Mouse (Mus musculus): ENCODE results near the gene Eif3i. TPM values are rescaled to one million over a fixed set of nuclear protein-coding genes. Genes with fewer than 3 reads are reported as not detected.

Gene Eif3i
- total RNA-seq (2022), result 100 to 1,000 TPM; 142 to 156 (median 148) TPM

DNA sequence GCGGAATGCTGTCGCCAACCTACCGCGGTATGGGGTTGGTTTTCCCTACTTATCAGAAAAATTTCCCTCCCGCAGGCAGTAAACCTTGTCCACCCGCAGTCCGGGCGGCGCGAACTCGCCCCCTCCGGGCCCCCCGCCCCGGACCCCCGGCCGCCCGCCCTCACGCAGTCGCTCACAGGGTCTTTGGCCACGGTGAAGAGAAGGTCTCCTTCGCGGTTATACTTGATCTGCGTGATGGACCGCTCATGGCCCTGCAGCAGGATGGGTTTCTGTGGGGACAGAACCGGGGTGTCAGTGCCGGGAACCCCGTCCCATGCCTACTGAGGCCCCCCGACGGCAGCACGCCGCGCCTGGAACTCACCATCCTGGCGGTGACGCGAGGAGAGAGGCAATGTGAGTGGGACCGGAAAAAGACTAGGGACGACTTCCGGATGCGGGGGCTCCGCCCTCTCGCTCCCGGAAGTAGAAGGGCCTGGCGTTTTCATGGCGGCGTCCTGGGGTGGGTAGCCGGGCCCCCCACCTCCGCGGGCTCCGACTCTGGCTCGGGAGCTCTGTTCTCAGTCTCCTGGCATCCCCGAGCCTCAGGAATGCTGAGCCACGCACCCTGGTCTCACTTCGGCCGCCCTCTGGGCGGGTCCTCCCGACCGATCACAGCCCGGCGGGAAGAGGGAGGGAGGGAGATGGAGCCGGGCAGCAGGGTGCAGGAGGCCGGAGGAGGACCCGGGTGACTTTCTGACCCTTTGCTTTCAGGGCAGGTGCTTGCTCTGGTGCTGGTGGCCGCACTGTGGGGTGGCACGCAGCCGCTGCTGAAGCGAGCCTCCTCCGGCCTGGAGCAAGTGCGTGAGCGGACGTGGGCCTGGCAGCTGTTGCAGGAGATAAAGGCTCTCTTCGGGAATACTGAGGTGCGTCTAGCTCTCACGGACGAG, at the start of gene Eif3i, which contains the start of gene Tmem234:
Gene Eif3i, minus strand, starts transcription at position 416 of the 926 bp plus-strand sequence.
Gene Tmem234, plus strand, starts transcription at position 436 of the 926 bp plus-strand sequence.
- DNase-seq (ENCODE audit: low spot score in 2 of 2), result peak; percentile 67 to 72

DNA sequence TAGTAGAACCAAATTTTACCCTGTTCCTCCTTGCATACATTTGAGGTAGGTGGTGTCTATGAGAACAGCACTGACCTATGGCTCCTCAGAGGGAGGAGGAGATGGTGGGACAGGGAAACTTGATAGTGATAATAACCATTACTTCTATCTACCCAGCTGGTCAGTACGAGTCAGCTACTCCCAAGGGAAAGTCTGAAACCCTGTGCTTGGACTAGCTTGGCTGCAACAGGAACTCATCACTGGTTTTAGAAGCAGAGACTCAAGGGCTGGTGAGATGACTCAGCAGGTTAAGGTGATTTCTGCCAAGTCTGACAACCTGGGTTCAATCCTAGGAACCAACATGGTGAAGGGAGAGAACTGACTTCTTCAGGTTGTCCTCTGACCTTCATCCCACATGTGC, 48.2 kb upstream of the Eif3i start:
- no peak for DNase-seq (ENCODE audit: low spot score in 2 of 2)

DNA sequence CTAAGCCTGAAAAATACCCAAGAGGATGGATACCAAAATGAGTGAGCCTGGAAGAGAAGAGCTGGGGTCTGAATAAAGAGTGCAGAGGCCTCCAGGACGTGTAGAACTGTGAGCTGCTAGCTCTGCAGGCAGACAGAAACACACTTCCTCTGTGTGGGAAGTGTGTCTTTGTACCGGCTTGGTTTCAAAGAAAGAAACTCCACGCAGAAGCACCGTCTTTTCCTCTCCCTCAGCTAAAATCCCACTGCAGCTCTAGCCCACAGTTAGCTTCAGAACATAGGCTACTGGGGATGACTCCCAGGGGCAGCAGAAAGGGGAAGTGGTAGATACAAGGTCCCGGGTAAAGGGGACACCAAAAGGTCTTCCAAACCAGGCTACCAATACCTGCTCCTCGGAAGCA, 44.8 kb upstream of the Eif3i start:
- DNase-seq (ENCODE audit: low spot score in 2 of 2), result no peak

DNA sequence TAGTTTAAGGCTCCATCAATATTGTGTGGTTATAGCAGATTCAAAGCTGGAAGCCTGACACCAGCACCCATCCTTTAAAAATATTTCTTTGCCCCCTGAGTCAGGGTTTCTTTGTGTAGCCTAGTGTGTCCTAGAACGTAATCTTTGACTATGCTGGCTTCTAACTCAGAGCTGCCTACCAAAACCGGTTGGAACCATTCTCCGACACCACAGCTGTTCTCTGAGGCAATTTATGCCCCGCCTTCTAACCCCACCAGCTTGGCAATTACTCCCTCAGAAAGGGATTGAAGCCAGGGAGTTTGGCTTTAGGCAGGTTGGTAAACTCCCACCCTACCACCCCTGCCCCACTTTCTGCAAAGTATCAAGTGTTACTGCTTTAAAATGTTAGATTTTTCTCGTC, 41.3 kb upstream of the Eif3i start:
- no peak for DNase-seq (ENCODE audit: low spot score in 2 of 2)

DNA sequence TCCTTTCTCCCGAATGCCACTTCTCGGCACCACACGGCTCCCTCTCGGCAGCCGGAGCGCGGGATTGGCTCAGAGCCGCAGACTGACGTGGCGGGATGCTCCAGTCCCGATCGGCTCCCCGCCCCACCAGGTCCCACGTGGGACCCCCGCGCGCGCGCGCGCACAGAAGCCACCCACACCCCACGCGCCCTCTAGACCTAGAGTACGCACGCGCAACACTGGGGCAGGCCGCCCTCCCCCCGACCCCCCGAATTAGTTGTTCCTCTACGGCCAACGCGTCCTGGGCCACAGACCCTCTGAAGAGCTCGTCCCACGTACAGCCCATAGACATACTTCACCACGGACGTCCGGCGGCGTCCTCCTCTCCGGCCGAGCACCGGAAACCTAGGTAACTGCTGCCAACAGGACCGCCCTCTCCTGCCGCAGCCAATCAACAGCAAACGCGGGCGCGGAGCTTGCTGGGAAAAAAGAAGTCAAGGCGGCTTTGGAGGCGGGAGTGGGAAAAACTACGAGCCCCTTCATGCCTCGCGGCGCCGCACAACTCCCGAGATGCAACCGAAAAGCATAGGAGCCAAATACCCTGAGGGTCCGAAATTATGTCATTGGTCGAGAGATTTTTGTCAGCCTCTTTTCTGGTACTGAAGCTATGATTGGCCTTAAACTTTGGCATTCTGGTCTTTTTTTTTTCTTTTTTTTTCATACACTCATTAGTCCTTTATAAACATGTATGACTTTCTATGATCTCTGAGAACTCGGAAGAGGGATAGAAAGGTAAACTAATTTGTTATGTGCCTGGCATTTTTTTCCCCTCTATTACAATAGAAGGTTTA, 40.4 kb upstream of the Eif3i start, which contains the start of gene Txlna:
Gene Txlna, minus strand, starts transcription at position 428 of the 830 bp plus-strand sequence.
- peak; percentile 95 to 96 for DNase-seq (ENCODE audit: low spot score in 2 of 2)

DNA sequence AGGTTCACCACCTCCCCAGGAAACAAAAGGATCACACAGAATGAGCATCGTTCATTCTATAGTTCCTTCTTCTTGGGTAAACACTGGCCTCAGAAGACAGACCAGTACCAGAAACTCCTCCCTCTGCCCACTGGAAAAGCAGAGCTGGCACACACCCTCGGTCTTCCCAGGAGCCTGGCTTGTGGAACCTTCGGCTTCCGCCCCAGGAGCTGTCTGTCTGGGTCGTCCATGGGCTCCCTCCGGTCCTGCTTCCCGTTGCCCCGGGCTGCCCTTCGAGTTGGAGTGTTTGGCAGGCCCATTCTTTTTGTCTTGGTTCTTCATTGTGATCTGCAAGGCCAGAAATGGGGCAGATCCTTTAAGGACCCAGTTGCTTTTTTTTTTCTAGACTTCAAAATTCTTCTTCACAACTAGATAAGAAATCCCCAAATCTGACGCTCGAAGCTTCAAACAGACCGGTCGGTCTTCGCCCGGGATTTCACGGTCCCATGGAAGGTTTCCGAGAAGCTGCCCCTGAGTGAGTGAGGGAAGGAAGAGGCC, 39.7 kb upstream of the Eif3i start:
- no peak for DNase-seq (ENCODE audit: low spot score in 2 of 2)

DNA sequence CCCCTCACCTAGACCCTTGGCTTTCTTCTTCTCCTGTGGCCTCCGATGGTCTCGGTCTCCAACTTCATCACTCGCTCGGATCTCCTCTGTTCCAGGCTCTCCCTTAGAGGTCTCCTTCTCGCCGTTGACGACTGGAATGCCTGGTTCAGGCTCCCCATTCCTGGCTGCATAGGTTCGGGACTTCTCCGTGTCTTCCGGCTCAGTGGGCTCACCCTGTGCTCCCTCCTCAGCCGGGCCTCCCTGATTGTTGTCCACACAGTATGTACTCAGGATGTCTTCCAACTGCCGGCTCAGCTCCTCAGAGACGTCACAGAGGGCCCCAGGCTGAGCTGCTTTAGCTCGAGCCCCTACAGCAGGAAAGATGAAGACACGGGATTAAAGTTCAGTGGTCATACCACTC, 38.8 kb upstream of the Eif3i start:
- DNase-seq (ENCODE audit: low spot score in 2 of 2), result no peak

DNA sequence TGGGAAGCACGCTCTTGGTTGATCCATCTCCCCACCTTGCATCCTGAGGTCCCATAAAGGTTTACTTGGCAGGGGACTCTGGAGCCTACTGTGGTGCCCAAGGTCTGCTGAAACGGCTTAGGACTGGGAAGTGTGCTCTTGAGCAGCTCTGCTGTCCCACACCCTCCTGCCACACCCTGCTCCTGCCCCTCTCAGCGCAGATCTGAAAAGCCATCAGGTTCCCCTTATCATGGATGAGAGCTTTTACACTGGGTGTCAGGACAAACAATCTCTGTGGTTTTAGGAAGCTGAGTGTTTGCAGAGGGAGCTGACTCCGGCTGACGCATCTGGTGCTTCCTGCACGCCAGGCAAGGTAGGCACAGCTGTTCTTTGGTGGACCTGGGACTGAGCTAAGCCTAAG, 33.4 kb upstream of the Eif3i start:
- no peak for DNase-seq (ENCODE audit: low spot score in 2 of 2)

DNA sequence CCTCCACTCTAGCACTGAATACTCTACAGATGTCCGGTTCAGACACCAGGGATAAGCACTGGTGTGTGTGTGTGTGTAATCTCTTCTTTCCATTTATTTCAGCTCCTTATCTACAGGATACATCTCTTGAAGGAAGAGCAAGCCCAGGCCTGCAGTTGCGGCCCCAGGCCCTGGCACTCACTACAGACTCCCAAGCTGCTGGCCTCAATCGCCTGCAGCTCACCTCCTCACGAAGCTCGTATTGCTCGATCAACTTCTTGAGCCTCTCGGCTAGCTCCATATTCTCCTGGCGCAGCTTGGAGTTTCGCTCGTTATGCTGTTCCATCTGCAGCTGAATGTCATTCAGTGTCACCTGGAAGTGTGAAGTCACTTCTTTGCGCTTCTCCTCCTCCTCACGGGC, 31.4 kb upstream of the Eif3i start:
- DNase-seq (ENCODE audit: low spot score in 2 of 2), result no peak

DNA sequence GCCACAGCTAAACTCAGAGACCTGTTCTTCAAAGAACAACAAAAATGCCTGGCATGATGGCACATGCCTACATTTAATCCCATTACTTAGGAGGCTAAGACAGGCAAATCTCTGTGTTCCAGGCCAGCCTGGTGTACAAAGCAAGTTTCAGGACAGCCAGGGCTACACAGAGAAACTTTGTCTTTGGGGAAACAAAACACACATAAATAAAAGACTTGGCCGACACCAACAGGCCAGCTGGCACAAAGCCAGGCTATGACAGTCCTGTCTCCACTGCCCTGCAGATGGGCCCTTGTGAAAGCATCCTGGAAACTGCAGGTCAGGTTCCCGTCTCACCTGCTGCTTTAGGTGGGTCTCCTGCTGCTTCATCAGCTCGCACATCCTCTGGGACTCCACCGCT, 30.5 kb upstream of the Eif3i start:
- no peak for DNase-seq (ENCODE audit: low spot score in 2 of 2)

DNA sequence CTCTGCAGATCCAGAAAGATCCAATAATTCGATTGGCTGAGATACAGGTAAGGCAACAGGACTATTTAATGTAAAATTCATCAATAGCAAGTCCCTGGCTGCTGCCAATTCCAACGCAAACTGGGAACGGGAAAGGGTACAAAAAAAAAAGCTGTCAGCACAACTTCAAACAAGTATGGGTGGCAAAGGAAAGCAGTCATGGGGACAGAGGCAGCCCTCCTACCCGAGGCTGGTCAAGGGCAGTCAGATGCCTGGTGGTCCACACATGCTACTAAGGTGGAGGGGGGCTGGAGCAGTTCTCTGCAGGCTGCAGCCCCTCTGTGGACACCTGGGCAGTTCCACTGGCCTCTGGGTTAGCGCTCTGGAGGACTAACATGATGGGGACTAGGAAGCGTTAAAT, 25.6 kb upstream of the Eif3i start:
- DNase-seq (ENCODE audit: low spot score in 2 of 2), result no peak

DNA sequence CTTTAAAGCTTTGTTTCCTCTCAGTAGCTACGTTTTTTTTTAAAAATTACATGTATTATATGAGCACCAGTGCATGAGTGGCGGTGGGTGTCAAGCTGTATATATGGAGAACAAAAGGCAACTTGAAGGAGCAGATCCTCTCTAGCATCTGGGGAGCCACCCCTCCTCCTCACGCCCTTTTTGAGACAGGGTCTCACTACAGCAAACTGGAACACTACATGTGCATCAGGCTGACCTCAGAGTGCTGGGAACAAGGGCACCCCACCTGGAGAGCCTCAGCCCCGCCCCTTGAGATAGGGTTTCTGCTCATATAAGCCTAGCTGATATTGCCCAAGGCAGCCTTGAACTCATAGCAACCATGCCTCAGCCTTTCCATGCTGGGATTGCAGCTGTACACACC, 25.0 kb upstream of the Eif3i start:
- DNase-seq (ENCODE audit: low spot score in 2 of 2), result no peak

DNA sequence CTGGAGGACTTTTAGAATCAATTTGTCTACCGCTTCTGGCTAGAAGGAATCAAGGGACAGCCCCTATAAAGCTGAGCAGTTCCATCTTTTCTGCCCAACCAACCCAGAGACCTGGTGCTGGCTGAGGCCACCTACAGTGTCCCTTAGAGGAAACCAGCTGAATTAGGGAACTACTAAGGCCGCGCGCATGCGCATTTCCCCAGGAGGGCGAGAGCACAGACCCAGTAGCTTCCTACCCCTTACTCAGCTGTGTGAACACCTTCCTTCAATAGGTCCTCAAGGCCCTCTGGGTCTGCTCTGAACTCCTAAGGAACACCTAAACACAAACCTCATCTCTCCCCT, 24.6 kb upstream of the Eif3i start:
- DNase-seq (ENCODE audit: low spot score in 2 of 2), result peak in 1 of 2 experiments; percentile 22

DNA sequence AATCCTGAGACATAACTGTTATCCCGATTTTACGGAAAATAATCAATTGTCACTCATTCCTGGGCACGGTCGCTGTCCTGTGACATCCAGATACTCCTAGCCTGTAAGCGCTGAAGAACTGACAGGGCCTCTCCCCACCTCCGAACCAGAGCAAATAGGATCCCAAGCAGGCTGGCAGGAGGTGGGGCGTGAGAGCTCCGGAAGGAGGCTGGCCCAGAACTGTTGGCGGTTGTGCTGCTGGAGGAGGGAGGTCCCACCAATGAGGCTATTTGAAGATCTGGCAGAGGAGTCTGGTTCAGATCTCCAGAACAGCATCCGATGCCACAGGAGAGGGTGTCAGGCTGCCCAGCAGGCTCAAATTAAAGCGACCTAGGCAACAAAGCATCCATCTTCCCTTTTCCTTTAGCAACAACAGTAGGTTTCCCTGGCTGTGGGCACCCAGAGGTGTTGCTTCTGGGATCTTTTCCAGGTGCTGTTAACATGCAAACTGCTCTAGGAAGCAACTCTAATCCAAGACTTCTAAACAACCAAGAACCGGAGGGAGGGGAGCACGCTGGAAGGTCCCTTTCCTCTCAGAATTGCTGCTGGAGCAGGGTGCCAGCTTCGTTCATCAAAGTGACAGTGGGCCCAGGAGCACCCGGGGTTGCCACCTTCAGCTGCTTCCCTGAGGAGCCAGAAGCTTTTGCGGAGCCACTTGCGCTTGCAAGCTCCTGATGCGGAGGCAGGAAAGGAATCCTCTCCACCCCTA, 24.0 kb upstream of the Eif3i start:
- DNase-seq (ENCODE audit: low spot score in 2 of 2), result peak; percentile 77 to 84

DNA sequence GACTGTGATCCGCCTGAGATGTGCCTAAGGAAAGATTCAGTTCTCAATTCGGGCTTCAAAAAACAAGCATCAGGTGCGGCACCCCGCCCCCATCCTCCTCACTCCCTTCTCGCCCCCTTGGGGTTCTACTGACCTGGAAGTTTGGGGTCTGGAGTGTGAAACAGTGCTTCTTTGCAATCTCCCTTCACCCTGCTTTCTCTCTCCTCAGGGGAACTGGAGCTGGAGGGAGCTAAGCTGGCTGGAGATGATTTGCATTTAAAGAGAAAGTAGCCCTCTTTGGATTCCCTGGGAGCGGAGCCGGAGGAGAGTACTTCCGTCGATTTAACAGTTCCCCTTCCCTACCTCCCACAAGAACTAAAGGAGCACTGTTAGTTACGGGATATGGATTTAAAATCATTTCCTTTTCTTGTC, 23.2 kb upstream of the Eif3i start, which contains the start of gene Ccdc28b:
Gene Ccdc28b, minus strand, starts transcription at position 267 of the 411 bp plus-strand sequence.
- DNase-seq (ENCODE audit: low spot score in 2 of 2), result peak in 1 of 2 experiments; percentile 32

DNA sequence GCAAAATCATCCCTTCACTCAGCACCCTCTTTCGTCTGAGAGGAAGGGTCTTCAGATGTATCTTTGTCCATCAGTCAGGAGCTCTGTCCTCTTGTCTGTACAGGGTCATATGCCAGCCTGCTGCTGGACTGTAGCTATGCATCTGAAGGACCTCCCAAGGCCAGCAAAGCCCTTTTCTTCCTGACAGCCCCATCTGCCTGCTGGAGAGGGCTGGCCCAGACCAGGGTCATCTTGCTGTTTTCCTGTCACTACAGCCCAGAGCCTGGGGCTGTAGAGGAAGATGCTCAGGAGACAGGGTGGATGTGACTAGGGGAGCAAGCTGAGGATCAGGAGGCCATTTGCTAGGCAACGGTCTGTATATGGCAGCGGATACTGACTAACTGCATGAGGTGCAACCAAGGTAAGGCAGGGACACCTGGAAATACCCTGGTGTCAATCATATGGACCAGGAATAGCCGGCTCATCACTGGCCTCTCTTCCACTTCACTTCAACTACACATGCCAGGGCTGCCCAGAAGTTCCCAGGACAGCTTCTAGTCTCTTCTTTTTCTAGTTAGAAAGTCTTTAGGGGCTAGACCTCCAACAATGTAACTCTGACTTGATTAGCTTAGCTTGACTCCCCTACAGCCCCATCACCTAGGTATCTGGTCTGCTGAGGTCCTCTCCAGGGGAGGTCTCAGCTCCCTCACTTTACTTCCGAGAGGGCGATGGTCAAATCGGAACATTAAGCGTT, 22.5 kb upstream of the Eif3i start:
- DNase-seq (ENCODE audit: low spot score in 2 of 2), result no peak

DNA sequence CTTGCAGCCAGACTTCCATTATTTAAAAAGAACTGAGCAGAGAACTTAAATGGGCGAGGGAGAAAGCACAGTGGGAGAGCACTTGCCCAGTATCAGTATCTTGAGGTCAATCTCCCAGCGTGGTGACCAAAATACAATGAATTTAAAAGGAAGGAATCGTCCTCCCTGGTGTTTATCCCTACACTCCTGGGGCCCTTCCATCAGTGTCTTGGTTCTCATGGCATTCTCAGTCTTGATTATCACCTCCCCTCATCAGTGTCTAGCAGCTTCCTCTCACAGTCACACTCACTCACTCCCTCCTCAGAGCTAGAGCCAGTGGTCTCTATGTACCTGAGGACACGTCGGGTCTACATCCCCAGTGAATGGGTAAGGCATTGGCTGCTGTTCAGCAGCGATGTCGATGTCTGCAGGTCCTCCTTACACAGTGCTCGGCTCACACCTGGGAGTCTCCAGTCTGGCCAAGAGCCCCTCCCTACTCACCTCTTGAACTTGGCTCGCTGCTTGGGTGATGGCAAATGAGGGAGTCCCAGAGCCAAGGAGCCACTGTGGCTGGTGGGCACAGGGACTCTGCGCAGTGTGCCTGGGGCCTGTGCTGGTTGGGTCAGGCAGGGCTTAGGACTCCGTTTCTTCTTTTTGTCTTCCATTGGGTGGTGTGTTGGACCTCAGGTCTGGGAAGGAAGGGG, 21.8 kb upstream of the Eif3i start:
- DNase-seq (ENCODE audit: low spot score in 2 of 2), result no peak

DNA sequence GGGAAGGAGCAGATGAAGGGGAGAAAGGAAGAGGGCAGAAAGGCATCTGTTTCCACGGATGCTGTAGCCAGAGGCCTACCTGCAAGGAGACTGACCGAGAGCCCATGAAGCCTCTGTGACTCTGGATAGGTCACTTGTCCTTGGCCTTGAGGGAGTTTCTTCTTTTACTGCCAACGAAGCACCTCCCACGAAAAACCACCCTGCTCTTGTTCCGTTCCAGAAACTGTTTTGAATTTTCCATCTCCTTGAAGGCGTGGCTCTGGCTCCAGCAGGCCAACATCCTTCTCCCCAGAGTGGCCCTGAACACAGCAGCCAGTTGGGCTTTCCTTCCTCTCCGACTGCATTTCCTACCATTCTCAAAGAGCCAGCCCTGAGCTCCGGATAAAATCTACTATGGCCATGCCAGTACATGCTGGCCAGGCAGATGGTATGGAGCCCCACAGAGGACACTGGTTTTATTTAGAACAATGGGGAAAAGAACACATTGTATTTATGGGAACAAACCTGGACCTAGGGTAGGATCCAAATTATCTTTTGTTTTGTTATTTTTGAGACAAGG, 20.9 kb upstream of the Eif3i start:
- no peak for DNase-seq (ENCODE audit: low spot score in 2 of 2)
